In the genomic region with DNA sequence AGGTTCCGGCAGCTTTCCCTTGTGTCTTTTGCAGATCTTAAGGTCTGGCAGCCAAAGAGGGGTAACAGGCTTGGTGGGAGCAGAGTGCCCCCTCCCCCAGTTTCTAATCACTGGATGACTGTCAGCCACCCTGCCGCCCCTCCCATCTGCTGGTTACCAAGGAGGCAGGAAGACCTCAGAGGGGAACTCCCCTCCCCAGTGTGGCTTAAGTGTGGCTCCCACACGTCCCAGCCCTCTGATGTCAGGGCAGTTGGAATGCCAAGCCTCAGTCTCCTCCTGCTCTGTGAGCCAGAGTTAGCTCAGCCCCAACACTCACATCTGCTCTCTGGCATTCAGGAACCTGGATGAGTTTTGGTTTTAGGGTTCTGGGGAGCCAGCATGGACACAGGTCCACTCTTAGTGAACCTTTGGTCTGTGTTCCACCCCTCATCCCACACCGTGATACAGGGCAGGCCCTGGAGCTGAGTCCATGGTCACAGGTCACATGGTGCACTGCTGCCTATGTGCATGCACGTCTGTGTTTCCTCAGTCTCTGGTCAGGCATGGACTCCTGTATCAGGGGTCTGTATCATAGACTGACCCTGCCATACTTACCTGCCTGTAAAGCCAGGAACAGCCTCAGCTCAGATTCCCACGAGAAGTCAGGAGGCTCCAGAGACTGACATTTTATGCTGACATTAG, we compare ENCODE assay signal across 8 mouse cellular contexts. TPM values are rescaled to one million over a fixed set of nuclear protein-coding genes. Genes with fewer than 3 reads are reported as not detected.
DNase-seq lines count a peak whose midpoint lies in the region; ATAC-seq and TF ChIP-seq lines count a peak whose summit lies in the region.

No protein-coding gene starts in this region.

- H3K4me3 ChIP-seq in kidney, embryonic 14.5 days (ENCODE audit: low read length): no peak overlapping the region
- H3K4me3 ChIP-seq in embryonic fibroblast, embryonic 13.5 days (ENCODE audit: insufficient read depth, low read length): no peak overlapping the region
- no peak overlapping the region for H3K4me3 ChIP-seq in hindbrain, embryonic 15.5 days
- no peak overlapping the region for H3K4me3 ChIP-seq in midbrain, embryonic 16.5 days (ENCODE audit: low read depth, low read length)

- 35% methylated on average over 6 of the region's 6 CpGs for WGBS in kidney, embryonic 14.5 days
- 25% methylated on average over 6 of the region's 6 CpGs for WGBS in hindbrain, embryonic 15.5 days
- WGBS in midbrain, embryonic 16.5 days: 27% methylated on average over 6 of the region's 6 CpGs

- H3K9ac ChIP-seq in kidney, embryonic 14.5 days (ENCODE audit: low read depth, low read length): no peak overlapping the region
- H3K9ac ChIP-seq in hindbrain, embryonic 15.5 days: no peak overlapping the region
- no peak overlapping the region for H3K9ac ChIP-seq in midbrain, embryonic 16.5 days (ENCODE audit: low read depth, low read length)

- H3K4me1 ChIP-seq in kidney, embryonic 14.5 days (ENCODE audit: control insufficient read depth, insufficient read depth, low read length): peaks cover 19% of the 10 kb centered on the region
- H3K4me1 ChIP-seq in embryonic fibroblast, embryonic 13.5 days (ENCODE audit: control insufficient read depth, insufficient read depth, low read length): peaks cover 22% of the 10 kb centered on the region
- peaks cover 31% of the 10 kb centered on the region for H3K4me1 ChIP-seq in hindbrain, embryonic 15.5 days (replicated peaks)
- H3K4me1 ChIP-seq in midbrain, embryonic 16.5 days (ENCODE audit: control insufficient read depth, insufficient read depth, low read length): peaks cover 19% of the 10 kb centered on the region

- peak overlapping the region; percentile 53; the same call in 1 of the 2 replicates for H3K27ac ChIP-seq in kidney, embryonic 14.5 days (ENCODE audit: low read depth, low read length)
- H3K27ac ChIP-seq in embryonic fibroblast, embryonic 13.5 days (ENCODE audit: insufficient read depth, low read length): peak overlapping the region; percentile 94
- H3K27ac ChIP-seq in hindbrain, embryonic 15.5 days (replicated peaks): peak overlapping the region; percentile 56
- peak overlapping the region; percentile 67 for H3K27ac ChIP-seq in midbrain, embryonic 16.5 days (ENCODE audit: low read length)

- no peak for TF ChIP-seq CTCF in embryonic fibroblast, embryonic 13.5 days (IDR thresholded peaks at IDR 0.05; ENCODE audit: borderline replicate concordance, insufficient read depth, low read length)

- H3K9me3 ChIP-seq in kidney, embryonic 14.5 days (ENCODE audit: control insufficient read depth, low read length): no peaks in the 10 kb centered on the region
- H3K9me3 ChIP-seq in hindbrain, embryonic 15.5 days: no peaks in the 10 kb centered on the region
- H3K9me3 ChIP-seq in midbrain, embryonic 16.5 days (replicated peaks; ENCODE audit: control insufficient read depth, low read length, poor library complexity, severe bottlenecking): no peaks in the 10 kb centered on the region

- ATAC-seq in kidney, embryonic 14.5 days (ENCODE audit: low FRiP score, low TSS enrichment): peak; percentile 50; the same call in 1 of the 2 replicates
- ATAC-seq in hindbrain, embryonic 15.5 days (ENCODE audit: low FRiP score, low read depth): peak; percentile 39; the same call in 1 of the 2 replicates
- peak; percentile 37 for ATAC-seq in midbrain, embryonic 16.5 days

- no peak overlapping the region for H3K4me2 ChIP-seq in kidney, embryonic 14.5 days (replicated peaks; ENCODE audit: low read depth, low read length)
- H3K4me2 ChIP-seq in hindbrain, embryonic 15.5 days: no peak overlapping the region
- H3K4me2 ChIP-seq in midbrain, embryonic 16.5 days (ENCODE audit: low read length): no peak overlapping the region

- TF ChIP-seq POLR2A in embryonic fibroblast, embryonic 13.5 days (IDR thresholded peaks at IDR 0.05; ENCODE audit: low read depth, low read length): 0 out of 2 replicates have a peak, but pooled peaks have one; percentile 13

- peaks cover 76% of the 10 kb centered on the region for H3K36me3 ChIP-seq in kidney, embryonic 14.5 days (ENCODE audit: control insufficient read depth, insufficient read depth, low read length)
- peaks cover 49% of the 10 kb centered on the region for H3K36me3 ChIP-seq in hindbrain, embryonic 15.5 days
- H3K36me3 ChIP-seq in midbrain, embryonic 16.5 days (ENCODE audit: control insufficient read depth, insufficient read depth, low read length): peaks cover 32% of the 10 kb centered on the region

- H3K27me3 ChIP-seq in kidney, embryonic 14.5 days (ENCODE audit: control insufficient read depth, insufficient read depth, low read length): no peaks in the 10 kb centered on the region
- H3K27me3 ChIP-seq in hindbrain, embryonic 15.5 days: no peaks in the 10 kb centered on the region
- no peaks in the 10 kb centered on the region for H3K27me3 ChIP-seq in midbrain, embryonic 16.5 days (ENCODE audit: control insufficient read depth, insufficient read depth, low read depth, low read length)

- DNase-seq in kidney, postnatal 10 days: no peak
- DNase-seq in right cerebral cortex, postnatal 14 days: no peak
- DNase-seq in cerebellum, adult 11 months: no peak
- no peak for DNase-seq in testis, postnatal 14 days (ENCODE audit: low spot score)

RNA-seq across cellular contexts. Expression of a gene that starts 45.2 kb away (rescaled TPM):
- 51.7 and 95.1 TPM in 2 replicates for polyA plus RNA-seq in kidney, embryonic 14.5 days (2014; fragmentation: Nextera tagmentation; extraction: Ambion mirVana)
- polyA plus RNA-seq in embryonic fibroblast, embryonic 13.5 days (2011; ENCODE audit: insufficient read length, low read depth, missing spikeins): 79.8 and 108 TPM in 2 replicates
- polyA plus RNA-seq in hindbrain, embryonic 15.5 days (2015; fragmentation: Nextera tagmentation; extraction: Ambion mirVana): 99.4 and 102 TPM in 2 replicates
- polyA plus RNA-seq in midbrain, embryonic 16.5 days (2015; fragmentation: Nextera tagmentation; extraction: Ambion mirVana): 117 and 125 TPM in 2 replicates
